Mouse (Mus musculus): ENCODE measurements around the gene Tex101. TPM values are rescaled to one million over a fixed set of nuclear protein-coding genes. Genes with fewer than 3 reads are reported as not detected.

Gene Tex101
- polyA plus RNA-seq (2017; shearing (Covaris generic)) = not detected

DNA sequence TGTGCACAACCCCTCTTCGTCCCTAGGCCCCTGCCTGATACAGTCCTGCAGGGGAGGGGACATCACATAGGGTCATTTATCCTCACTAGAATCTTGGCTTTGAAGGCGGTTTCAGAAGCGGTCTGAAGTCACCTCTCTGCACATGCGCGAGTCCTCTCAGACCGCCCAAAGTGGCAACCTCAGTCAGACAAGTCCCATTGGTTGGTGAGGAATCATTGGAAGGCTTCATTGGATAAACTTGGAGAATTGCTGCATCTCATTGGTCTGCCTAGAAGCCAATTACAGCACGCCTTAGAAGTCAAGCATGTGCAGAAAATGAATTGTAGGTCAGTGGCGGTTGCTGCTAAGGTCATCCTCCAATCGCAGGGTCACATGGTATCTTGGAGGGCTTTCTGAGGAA lies at the start of gene Tex101:
Gene Tex101 (minus strand): TSS at position 101 of the 400 bp plus-strand sequence.

GRCm38 (mm10) chr7:24708832-24709292 lies 32.4 kb upstream of the Tex101 start, which contains the start of gene BC049730:
Gene BC049730, plus strand, starts transcription at chr7:24709242.

GRCm38 (mm10) chr7:24636264-24636663 lies 40.2 kb downstream of the Tex101 start, which contains the start of gene Lypd3:
Gene Lypd3, plus strand, starts transcription at chr7:24636550.

Other genes starting within 250 kb of the Tex101 start
- gene Irgc1, start 224.4 kb downstream of the Tex101 start, polyA plus RNA-seq (2017; shearing (Covaris generic)) = not detected
- gene Plaur, start 214.2 kb downstream of the Tex101 start, polyA plus RNA-seq (2017; shearing (Covaris generic)) = 0.96 TPM
- not detected for gene Cadm4, start 194.7 kb downstream of the Tex101 start, polyA plus RNA-seq (2017; shearing (Covaris generic))
- 1.6 TPM for gene Zfp428, start 169.7 kb downstream of the Tex101 start, polyA plus RNA-seq (2017; shearing (Covaris generic))
- not detected for gene AC161166.1, start 164.2 kb downstream of the Tex101 start, polyA plus RNA-seq (2017; shearing (Covaris generic))
- gene Irgq, start 146.0 kb downstream of the Tex101 start, polyA plus RNA-seq (2017; shearing (Covaris generic)) = 1.2 TPM
- not detected for gene Pinlyp, start 130.6 kb downstream of the Tex101 start, polyA plus RNA-seq (2017; shearing (Covaris generic))
- 74.3 TPM for gene Xrcc1, start 130.4 kb downstream of the Tex101 start, polyA plus RNA-seq (2017; shearing (Covaris generic))
- 19.8 TPM for gene Ethe1, start 89.1 kb downstream of the Tex101 start, polyA plus RNA-seq (2017; shearing (Covaris generic))
- 0.21 TPM for gene Zfp575, start 89.0 kb downstream of the Tex101 start, polyA plus RNA-seq (2017; shearing (Covaris generic))
- gene Phldb3, start 65.9 kb downstream of the Tex101 start, polyA plus RNA-seq (2017; shearing (Covaris generic)) = 0.89 TPM
- gene Lypd3, start 40.1 kb downstream of the Tex101 start, polyA plus RNA-seq (2017; shearing (Covaris generic)) = not detected
- gene BC049730, start 32.6 kb upstream of the Tex101 start, polyA plus RNA-seq (2017; shearing (Covaris generic)) = not detected
- not detected for gene Gm4763, start 50.2 kb upstream of the Tex101 start, polyA plus RNA-seq (2017; shearing (Covaris generic))
- 0.21 TPM for gene Cd177, start 83.6 kb upstream of the Tex101 start, polyA plus RNA-seq (2017; shearing (Covaris generic))
- not detected for gene Ceacam10, start 100.5 kb upstream of the Tex101 start, polyA plus RNA-seq (2017; shearing (Covaris generic))
- gene Gm9844, start 185.5 kb upstream of the Tex101 start, polyA plus RNA-seq (2017; shearing (Covaris generic)) = 10.8 TPM
- not detected for gene Lypd4, start 193.3 kb upstream of the Tex101 start, polyA plus RNA-seq (2017; shearing (Covaris generic))
- gene Dmrtc2, start 193.4 kb upstream of the Tex101 start, polyA plus RNA-seq (2017; shearing (Covaris generic)) = not detected
- gene Rps19, start 207.7 kb upstream of the Tex101 start, polyA plus RNA-seq (2017; shearing (Covaris generic)) = 4,580 TPM
- 16.0 TPM for gene Cd79a, start 220.7 kb upstream of the Tex101 start, polyA plus RNA-seq (2017; shearing (Covaris generic))
- gene Arhgef1, start 226.2 kb upstream of the Tex101 start, polyA plus RNA-seq (2017; shearing (Covaris generic)) = 953 TPM

All from inflammation-experienced regulatory T-cells, adult 16 weeks (primary cell).